Mouse (Mus musculus) adrenal gland, postnatal 10 days (tissue): ENCODE results near the gene Copb1. TPM values are rescaled to one million over a fixed set of nuclear protein-coding genes. Genes with fewer than 3 reads are reported as not detected.
"Not testable (repeated sequence)": the region's sequence is repeated elsewhere in the genome, so short reads cannot be mapped to it uniquely, and the experiment has no call there.

Experiments used
- DNase-seq: peaks from one replicate; pipeline ENCODE4 v3.0.0; 2021; ENCODE audit warnings: mixed read lengths
- total RNA-seq, 2 experiments: library from RNA; stranded (reverse); gene quantifications; 2 replicates each; pipeline ENCODE4 v1.2.3; 2021

Gene Copb1
- total RNA-seq, 2 experiments from 2014 or later: 101 to 116 TPM

GRCm38 (mm10) chr7:114220433-114220832 is 34.1 kb downstream of the Copb1 start:
- DNase-seq: no peak

GRCm38 (mm10) chr7:114216908-114217307 is 37.6 kb downstream of the Copb1 start:
- no peak for DNase-seq

- DNase-seq: no peak
Observed at GRCm38 (mm10) chr7:114214385-114214784, 40.1 kb downstream of the Copb1 start.

GRCm38 (mm10) chr7:114213537-114213936 is 41.0 kb downstream of the Copb1 start:
- no peak for DNase-seq

- DNase-seq: no peak
Observed at GRCm38 (mm10) chr7:114210618-114211017, 43.9 kb downstream of the Copb1 start.

- no peak for DNase-seq
Observed at GRCm38 (mm10) chr7:114209841-114210240, 44.7 kb downstream of the Copb1 start.

- DNase-seq: no peak
Observed at GRCm38 (mm10) chr7:114203491-114204359, 50.8 kb downstream of the Copb1 start.

GRCm38 (mm10) chr7:114202972-114203404 is 51.5 kb downstream of the Copb1 start:
- DNase-seq: no peak

GRCm38 (mm10) chr7:114200651-114201050 is 53.9 kb downstream of the Copb1 start:
- DNase-seq: no peak

- no peak for DNase-seq
Observed at GRCm38 (mm10) chr7:114199428-114200110, 54.9 kb downstream of the Copb1 start.

GRCm38 (mm10) chr7:114198252-114198651 is 56.3 kb downstream of the Copb1 start:
- no peak for DNase-seq

- not testable (repeated sequence) for DNase-seq
Observed at GRCm38 (mm10) chr7:114196588-114196987, 57.9 kb downstream of the Copb1 start.

GRCm38 (mm10) chr7:114194788-114195187 is 59.7 kb downstream of the Copb1 start:
- DNase-seq: not testable (repeated sequence)

- no peak for DNase-seq
Observed at GRCm38 (mm10) chr7:114194224-114194623, 60.3 kb downstream of the Copb1 start.

GRCm38 (mm10) chr7:114193284-114194067 is 61.0 kb downstream of the Copb1 start:
- DNase-seq: no peak

- no peak for DNase-seq
Observed at GRCm38 (mm10) chr7:114192581-114192980, 61.9 kb downstream of the Copb1 start.

GRCm38 (mm10) chr7:114183416-114183815 is 71.1 kb downstream of the Copb1 start:
- DNase-seq: no peak

GRCm38 (mm10) chr7:114182708-114183107 is 71.8 kb downstream of the Copb1 start:
- DNase-seq: no peak

GRCm38 (mm10) chr7:114181391-114181790 is 73.1 kb downstream of the Copb1 start:
- DNase-seq: peak; percentile 93

GRCm38 (mm10) chr7:114176588-114176987 is 77.9 kb downstream of the Copb1 start:
- no peak for DNase-seq

- no peak for DNase-seq
Observed at GRCm38 (mm10) chr7:114171354-114172097, 83.0 kb downstream of the Copb1 start.

GRCm38 (mm10) chr7:114169996-114170395 is 84.5 kb downstream of the Copb1 start:
- peak; percentile 17 for DNase-seq
